Mouse (Mus musculus) liver, embryonic 12.5 days (tissue): ENCODE measurements around the gene Wdr5. TPM values are rescaled to one million over a fixed set of nuclear protein-coding genes. Genes with fewer than 3 reads are reported as not detected.
"Not testable (repeated sequence)": the region's sequence is repeated elsewhere in the genome, so short reads cannot be mapped to it uniquely, and the experiment has no call there.

Experiments used
- ATAC-seq: fragments of 200-750 bp; cut with Nextera tagmentation; 2 replicates; pipeline ENCODE4 v1.8.0; 2017; ENCODE audit warnings: moderate number of reproducible peaks, mild to moderate bottlenecking, moderate library complexity
- H3K27ac ChIP-seq: fragments of 300-500 bp; sonication (generic); 2 replicates; pipeline ENCODE4 v1.5.1; 2016; ENCODE audit warnings: mild to moderate bottlenecking
- H3K27me3 ChIP-seq: fragments of 300-500 bp; sonication (generic); replicated peaks from 2 replicates; pipeline ENCODE4 v1.6.1; 2016; ENCODE audit warnings: mild to moderate bottlenecking, moderate library complexity
- H3K36me3 ChIP-seq: fragments of 300-500 bp; sonication (generic); 2 replicates; pipeline ENCODE4 v1.6.1; 2016; ENCODE audit warnings: mild to moderate bottlenecking, moderate library complexity
- H3K4me1 ChIP-seq: fragments of 300-500 bp; sonication (generic); 2 replicates; pipeline ENCODE4 v1.6.1; 2016
- H3K4me2 ChIP-seq: fragments of 300-500 bp; sonication (generic); 2 replicates; pipeline ENCODE4 v1.6.1; 2016; ENCODE audit warnings: mild to moderate bottlenecking, moderate library complexity
- H3K4me3 ChIP-seq: fragments of 300-500 bp; sonication (generic); 2 replicates; pipeline ENCODE4 v1.5.1; 2016; ENCODE audit warnings: mild to moderate bottlenecking, moderate library complexity
- H3K9ac ChIP-seq: fragments of 300-500 bp; sonication (generic); 2 replicates; pipeline ENCODE4 v1.6.1; 2016; ENCODE audit warnings: mild to moderate bottlenecking, moderate library complexity
- H3K9me3 ChIP-seq: fragments of 300-500 bp; sonication (generic); replicated peaks from 2 replicates; pipeline ENCODE4 v1.6.1; 2016; ENCODE audit warnings: mild to moderate bottlenecking, moderate library complexity
- WGBS: fragments of 180-500 bp; shearing (Covaris S2); methylation state at CpG from one replicate; pipeline ENCODE4 v1.1.7; 2016; ENCODE audit not compliant: insufficient replicate concordance; 5-methylcytosine and 5-hydroxymethylcytosine counted together
- polyA plus RNA-seq: library from polyadenylated mRNA; unstranded; fragments of >200 nt; fragmentation: Nextera tagmentation; extraction: Ambion mirVana; gene quantifications from 2 replicates; pipeline ENCODE4 v1.2.1, GENCODE M21; 2016

The Wdr5 gene
- polyA plus RNA-seq, 1 experiment from 2014 or later = 47.2 TPM

- H3K27me3 ChIP-seq, H3K9ac ChIP-seq: not testable (repeated sequence)
Observed at GRCm38 (mm10) chr2:27506658-27507057, 8.3 kb upstream of the Wdr5 start.

GRCm38 (mm10) chr2:27507562-27507961 lies 7.4 kb upstream of the Wdr5 start, which contains the start of gene Brd3:
Gene Brd3, minus strand, starts transcription at chr2:27507662.
- Histone ChIP-seq H3K36me3 (no peaks in the 10 kb centered on the region), H3K27ac (0 out of 2 replicates have a peak within 1 kb of the TSS, but pooled peaks have one; percentile 20), H3K9ac (0 out of 2 replicates have a peak within 1 kb of the TSS, but pooled peaks have one; percentile 4), H3K4me3 (no peak within 1 kb of the TSS), H3K4me1 (peaks cover 62% of the 10 kb centered on the region), H3K27me3 (no peaks in the 10 kb centered on the region), H3K4me2 (0 out of 2 replicates have a peak within 1 kb of the TSS, but pooled peaks have one; percentile 2), H3K9me3 (0 out of 2 replicates have a peak, but pooled peaks cover 10% of the 10 kb centered on the region)
- ATAC-seq = no peak
- WGBS = 65% methylated on average over 4 of the region's 4 CpGs

More at GRCm38 (mm10) chr2:27506658-27507057, 8.3 kb upstream of the Wdr5 start:
- peaks cover 62% of the 10 kb centered on the region for H3K4me1 ChIP-seq
- WGBS = 42% methylated on average over 4 of the region's 4 CpGs
- not testable (repeated sequence) for H3K27ac ChIP-seq, H3K4me2 ChIP-seq, H3K4me3 ChIP-seq, ATAC-seq, H3K9me3 ChIP-seq, H3K36me3 ChIP-seq

GRCm38 (mm10) chr2:27510706-27511105 lies 4.3 kb upstream of the Wdr5 start:
- H3K4me1 ChIP-seq = peaks cover 52% of the 10 kb centered on the region
- no peak overlapping the region for H3K9ac ChIP-seq
- 0 out of 2 replicates have a peak, but pooled peaks cover 8% of the 10 kb centered on the region for H3K9me3 ChIP-seq
- H3K4me2 ChIP-seq = no peak overlapping the region
- no peak overlapping the region for H3K27ac ChIP-seq
- ATAC-seq = no peak
- no peak overlapping the region for H3K4me3 ChIP-seq
- 88% methylated on average over 7 of the region's 7 CpGs for WGBS
- no peaks in the 10 kb centered on the region for H3K36me3 ChIP-seq
- no peaks in the 10 kb centered on the region for H3K27me3 ChIP-seq

GRCm38 (mm10) chr2:27512909-27513308 lies 2.0 kb upstream of the Wdr5 start:
- ATAC-seq = no peak
- Histone ChIP-seq H3K4me2 (no peak overlapping the region), H3K9ac (no peak overlapping the region), H3K27ac (no peak overlapping the region), H3K9me3 (0 out of 2 replicates have a peak, but pooled peaks cover 8% of the 10 kb centered on the region), H3K4me3 (no peak overlapping the region), H3K36me3 (peaks cover 6% of the 10 kb centered on the region), H3K4me1 (peaks cover 53% of the 10 kb centered on the region), H3K27me3 (no peaks in the 10 kb centered on the region)
- 74% methylated on average over 3 of the region's 3 CpGs for WGBS

GRCm38 (mm10) chr2:27513861-27514260 lies 1.1 kb upstream of the Wdr5 start:
- 58% methylated on average over 5 of the region's 5 CpGs for WGBS
- no peaks in the 10 kb centered on the region for H3K27me3 ChIP-seq
- 0 out of 2 replicates have a peak, but pooled peaks cover 8% of the 10 kb centered on the region for H3K9me3 ChIP-seq
- peak overlapping the region; percentile 96 for H3K9ac ChIP-seq
- H3K36me3 ChIP-seq = peaks cover 16% of the 10 kb centered on the region
- ATAC-seq = no peak
- peak overlapping the region; percentile 94 for H3K4me3 ChIP-seq
- H3K27ac ChIP-seq = peak overlapping the region; percentile 87
- H3K4me2 ChIP-seq = peak overlapping the region; percentile 83
- H3K4me1 ChIP-seq = peaks cover 43% of the 10 kb centered on the region

GRCm38 (mm10) chr2:27515341-27516166 lies 597 bp downstream of the Wdr5 start:
- H3K36me3 ChIP-seq = peaks cover 33% of the 10 kb centered on the region
- 0 out of 2 replicates have a peak, but pooled peaks cover 8% of the 10 kb centered on the region for H3K9me3 ChIP-seq
- no peak; the same call in 1 of the 2 replicates for ATAC-seq
- peak overlapping the region; percentile 83 for H3K4me2 ChIP-seq
- H3K27ac ChIP-seq = peak overlapping the region; percentile 87
- peaks cover 36% of the 10 kb centered on the region for H3K4me1 ChIP-seq
- no peaks in the 10 kb centered on the region for H3K27me3 ChIP-seq
- peak overlapping the region; percentile 94 for H3K4me3 ChIP-seq
- H3K9ac ChIP-seq = peak overlapping the region; percentile 96
- WGBS = under 1% methylated on average over 40 of the region's 40 CpGs

- WGBS = 5% methylated on average over 1 of the region's 1 CpGs
- ATAC-seq = no peak
- H3K27me3 ChIP-seq = no peaks in the 10 kb centered on the region
- peaks cover 40% of the 10 kb centered on the region for H3K36me3 ChIP-seq
- H3K27ac ChIP-seq = no peak overlapping the region
- H3K4me2 ChIP-seq = peak overlapping the region; percentile 83
- peak overlapping the region; percentile 96 for H3K9ac ChIP-seq
- H3K4me3 ChIP-seq = peak overlapping the region; percentile 94
- H3K9me3 ChIP-seq = 0 out of 2 replicates have a peak, but pooled peaks cover 8% of the 10 kb centered on the region
- peaks cover 36% of the 10 kb centered on the region for H3K4me1 ChIP-seq
Observed at GRCm38 (mm10) chr2:27516289-27516688, 1.3 kb downstream of the Wdr5 start.

- Histone ChIP-seq H3K4me2 (no peak overlapping the region), H3K9me3 (no peaks in the 10 kb centered on the region), H3K4me3 (no peak overlapping the region), H3K27ac (no peak overlapping the region), H3K9ac (no peak overlapping the region), H3K36me3 (peaks cover 58% of the 10 kb centered on the region), H3K4me1 (peaks cover 36% of the 10 kb centered on the region), H3K27me3 (no peaks in the 10 kb centered on the region)
- 80% methylated on average over 3 of the region's 3 CpGs for WGBS
- no peak for ATAC-seq
Observed at GRCm38 (mm10) chr2:27518283-27518682, 3.3 kb downstream of the Wdr5 start.

GRCm38 (mm10) chr2:27538455-27539330 lies 23.7 kb downstream of the Wdr5 start:
- not testable (repeated sequence) for H3K9ac ChIP-seq

GRCm38 (mm10) chr2:27539336-27539735 lies 24.4 kb downstream of the Wdr5 start:
- H3K4me3 ChIP-seq = 0 out of 2 replicates have a peak overlapping the region, but pooled peaks have one; percentile 12
- H3K9me3 ChIP-seq = no peaks in the 10 kb centered on the region
- peak overlapping the region; percentile 46; the same call in 1 of the 2 replicates for H3K27ac ChIP-seq
- no peak for ATAC-seq
- WGBS = 20% methylated on average over 5 of the region's 5 CpGs
- H3K36me3 ChIP-seq = peaks cover 41% of the 10 kb centered on the region
- peaks cover 22% of the 10 kb centered on the region for H3K4me1 ChIP-seq
- H3K9ac ChIP-seq = no peak overlapping the region; the same call in 1 of the 2 replicates
- H3K27me3 ChIP-seq = no peaks in the 10 kb centered on the region
- H3K4me2 ChIP-seq = peak overlapping the region; percentile 85

More at GRCm38 (mm10) chr2:27538455-27539330, 23.7 kb downstream of the Wdr5 start:
- WGBS = 54% methylated on average over 5 of the region's 5 CpGs
- H3K9me3 ChIP-seq, ATAC-seq, H3K27me3 ChIP-seq: not testable (repeated sequence)
- Histone ChIP-seq H3K27ac (peak overlapping the region; percentile 46; the same call in 1 of the 2 replicates), H3K4me1 (peaks cover 24% of the 10 kb centered on the region), H3K4me3 (0 out of 2 replicates have a peak overlapping the region, but pooled peaks have one; percentile 12), H3K4me2 (peak overlapping the region; percentile 85), H3K36me3 (peaks cover 43% of the 10 kb centered on the region)

GRCm38 (mm10) chr2:27539772-27540514 lies 25.0 kb downstream of the Wdr5 start:
- 2% methylated on average over 46 of the region's 46 CpGs for WGBS
- Histone ChIP-seq H3K4me1 (peaks cover 22% of the 10 kb centered on the region), H3K9me3 (no peaks in the 10 kb centered on the region), H3K9ac (peak overlapping the region; percentile 67), H3K36me3 (peaks cover 37% of the 10 kb centered on the region), H3K27me3 (no peaks in the 10 kb centered on the region), H3K4me3 (peak overlapping the region; percentile 56), H3K4me2 (peak overlapping the region; percentile 85), H3K27ac (peak overlapping the region; percentile 91)
- peak; percentile 94 for ATAC-seq
